8 mouse cellular contexts compared by ENCODE assay signal in genomic region chr13:94359282-94359920, GRCm38 (mm10). TPM values are rescaled to one million over a fixed set of nuclear protein-coding genes. Genes with fewer than 3 reads are reported as not detected.
DNase-seq lines count a peak whose midpoint lies in the region; ATAC-seq and TF ChIP-seq lines count a peak whose summit lies in the region.

No protein-coding gene starts in this region.

- no peaks in the 10 kb centered on the region for H3K27me3 ChIP-seq in lung, embryonic 14.5 days (ENCODE audit: insufficient read depth, low read length)
- no peaks in the 10 kb centered on the region for H3K27me3 ChIP-seq in embryonic facial prominence, embryonic 14.5 days (replicated peaks; ENCODE audit: control insufficient read depth, insufficient read depth, low read length)
- no peaks in the 10 kb centered on the region for H3K27me3 ChIP-seq in limb, embryonic 12.5 days

- H3K4me2 ChIP-seq in lung, embryonic 14.5 days = peak overlapping the region; percentile 86
- H3K4me2 ChIP-seq in embryonic facial prominence, embryonic 14.5 days (ENCODE audit: low read depth, low read length) = peak overlapping the region; percentile 78
- H3K4me2 ChIP-seq in limb, embryonic 12.5 days = peak overlapping the region; percentile 77

- DNase-seq in lung, embryonic 14.5 days = peak; percentile 36
- DNase-seq in lung, adult 18-20 months = no peak
- DNase-seq in embryonic facial prominence, embryonic 14.5 days (ENCODE audit: low spot score) = peak; percentile 12
- DNase-seq in gastrocnemius, postnatal 10 days = no peak
- DNase-seq in layer of hippocampus, postnatal 36 days = no peak
- no peak for DNase-seq in cerebellum, adult 9-11 months

- peak overlapping the region; percentile 88 for H3K9ac ChIP-seq in lung, embryonic 14.5 days
- peak overlapping the region; percentile 93 for H3K9ac ChIP-seq in embryonic facial prominence, embryonic 14.5 days (ENCODE audit: low read depth, low read length)
- peak overlapping the region; percentile 80 for H3K9ac ChIP-seq in limb, embryonic 12.5 days (replicated peaks)

- WGBS in lung, embryonic 14.5 days = 14% methylated on average over 25 of the region's 25 CpGs
- WGBS in embryonic facial prominence, embryonic 14.5 days = 23% methylated on average over 18 of the region's 25 CpGs
- WGBS in limb, embryonic 12.5 days = 18% methylated on average over 25 of the region's 25 CpGs
- 17% methylated on average over 25 of the region's 25 CpGs for WGBS in olfactory bulb, adult 2 months

- H3K4me3 ChIP-seq in lung, embryonic 14.5 days (ENCODE audit: low read depth, low read length) = peak overlapping the region; percentile 83
- peak overlapping the region; percentile 90 for H3K4me3 ChIP-seq in embryonic facial prominence, embryonic 14.5 days (ENCODE audit: low read depth, low read length)
- H3K4me3 ChIP-seq in limb, embryonic 12.5 days (replicated peaks) = peak overlapping the region; percentile 78
- H3K4me3 ChIP-seq in olfactory bulb, adult 2 months (ENCODE audit: insufficient read depth, low read depth, low read length) = peak overlapping the region; percentile 89

- H3K4me1 ChIP-seq in lung, embryonic 14.5 days (ENCODE audit: insufficient read depth) = peaks cover 5% of the 10 kb centered on the region
- H3K4me1 ChIP-seq in embryonic facial prominence, embryonic 14.5 days (ENCODE audit: control insufficient read depth, insufficient read depth, low read length) = peaks cover 11% of the 10 kb centered on the region; the same call in 1 of the 2 replicates
- H3K4me1 ChIP-seq in limb, embryonic 12.5 days (replicated peaks) = peaks cover 6% of the 10 kb centered on the region; the same call in 1 of the 2 replicates
- H3K4me1 ChIP-seq in olfactory bulb, adult 2 months (ENCODE audit: control insufficient read depth, insufficient read depth, low read length) = peaks cover 6% of the 10 kb centered on the region

- H3K36me3 ChIP-seq in lung, embryonic 14.5 days (ENCODE audit: insufficient read depth) = peaks cover 5% of the 10 kb centered on the region; the same call in 1 of the 2 replicates
- 0 out of 2 replicates have a peak, but pooled peaks cover 4% of the 10 kb centered on the region for H3K36me3 ChIP-seq in embryonic facial prominence, embryonic 14.5 days (ENCODE audit: control insufficient read depth, insufficient read depth, low read length)
- peaks cover 8% of the 10 kb centered on the region; the same call in 1 of the 2 replicates for H3K36me3 ChIP-seq in limb, embryonic 12.5 days

- ATAC-seq in lung, embryonic 14.5 days (ENCODE audit: insufficient read depth) = no peak; the same call in 1 of the 2 replicates
- ATAC-seq in embryonic facial prominence, embryonic 14.5 days (ENCODE audit: low read depth) = 0 out of 2 replicates have a peak, but pooled peaks have one; percentile 0
- ATAC-seq in limb, embryonic 12.5 days (ENCODE audit: insufficient number of reproducible peaks, insufficient read depth, low FRiP score, low TSS enrichment, low read depth) = no peak

- no peaks in the 10 kb centered on the region; the same call in 1 of the 2 replicates for H3K9me3 ChIP-seq in lung, embryonic 14.5 days (ENCODE audit: low read depth, low read length)
- no peaks in the 10 kb centered on the region for H3K9me3 ChIP-seq in embryonic facial prominence, embryonic 14.5 days (ENCODE audit: control insufficient read depth, low read length)
- no peaks in the 10 kb centered on the region for H3K9me3 ChIP-seq in limb, embryonic 12.5 days

- TF ChIP-seq CTCF in lung, embryonic 14.5 days (IDR thresholded peaks at IDR 0.05; ENCODE audit: low read depth) = no peak
- no peak for TF ChIP-seq CTCF in olfactory bulb, adult 2 months (IDR thresholded peaks at IDR 0.05; ENCODE audit: insufficient read depth, low read depth, low read length)

- peak overlapping the region; percentile 86 for H3K27ac ChIP-seq in lung, embryonic 14.5 days (ENCODE audit: low read depth)
- H3K27ac ChIP-seq in embryonic facial prominence, embryonic 14.5 days (replicated peaks; ENCODE audit: low read depth, low read length) = peak overlapping the region; percentile 89
- peak overlapping the region; percentile 91 for H3K27ac ChIP-seq in limb, embryonic 12.5 days
- no peak overlapping the region for H3K27ac ChIP-seq in olfactory bulb, adult 2 months (ENCODE audit: insufficient read depth, low read depth, low read length)

- no peak for TF ChIP-seq POLR2A in olfactory bulb, adult 2 months (IDR thresholded peaks at IDR 0.05; ENCODE audit: insufficient read depth, low read depth, low read length)

RNA-seq across cellular contexts. Expression of gene Ap3b1, which starts 0.6 kb away (rescaled TPM):
- polyA plus RNA-seq in lung, embryonic 14.5 days (2014; fragmentation: Nextera tagmentation; extraction: Ambion mirVana) = 43.6 and 44.2 TPM in 2 replicates
- polyA plus RNA-seq in embryonic facial prominence, embryonic 14.5 days (2014; fragmentation: Nextera tagmentation; extraction: Ambion mirVana) = 41.5 and 44.2 TPM in 2 replicates
- polyA plus RNA-seq in limb, embryonic 12.5 days (2016; fragmentation: Nextera tagmentation; extraction: Ambion mirVana) = 44.2 and 44.7 TPM in 2 replicates
- polyA plus RNA-seq in olfactory bulb, adult 2 months (2012; ENCODE audit: insufficient read depth, insufficient read length, low replicate concordance, missing spikeins) = not detected in 2 replicates
- 10 to 100 TPM; 23.3 to 23.4 TPM for total RNA-seq in gastrocnemius, postnatal 10 days (2021)
- 10 to 100 TPM; 57.0 to 61.9 TPM for total RNA-seq in layer of hippocampus, postnatal 36 days (2021)

Comparison
In these comparisons a context has a peak if more than half of its experiments do, and no peak if none do; other contexts are left out.
1. DNase-seq: peak in lung, embryonic 14.5 days (single experiment) and embryonic facial prominence, embryonic 14.5 days (single experiment); none in lung, adult 18-20 months (0 of 2), gastrocnemius, postnatal 10 days (single experiment), layer of hippocampus, postnatal 36 days (0 of 2) and cerebellum, adult 9-11 months (single experiment).
2. Peak in every context shown above with its lines, with median percentiles within 50 percentile points of each other: H3K4me2 ChIP-seq, H3K4me3 ChIP-seq and H3K9ac ChIP-seq.